17 mouse cellular contexts compared by ENCODE assay signal in the genomic region with DNA sequence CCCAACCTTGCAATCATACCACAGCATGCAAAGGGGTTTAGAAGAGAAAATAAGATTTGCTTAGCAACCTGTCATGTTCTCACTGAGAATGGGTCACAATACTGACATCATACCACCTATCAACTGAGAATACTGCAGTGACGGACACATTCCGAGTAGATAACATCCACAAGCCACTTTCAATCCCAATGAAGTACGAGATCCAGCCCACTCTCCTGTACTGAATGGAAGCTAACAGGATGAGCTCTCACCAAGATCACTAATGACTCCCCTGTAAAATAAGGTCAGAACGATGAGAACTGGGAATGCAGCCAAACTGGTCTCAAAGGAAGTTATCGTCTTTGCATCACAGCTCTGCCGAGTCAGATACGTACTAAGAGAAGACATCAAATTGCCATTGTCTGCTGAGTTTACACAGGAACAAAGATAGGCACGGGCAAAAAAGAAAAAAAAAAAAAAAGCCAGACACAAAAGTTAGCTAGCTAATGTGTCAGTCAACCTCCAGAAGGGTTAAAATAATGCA. TPM values are rescaled to one million over a fixed set of nuclear protein-coding genes. Genes with fewer than 3 reads are reported as not detected.
DNase-seq lines count a peak whose midpoint lies in the region; ATAC-seq lines count a peak whose summit lies in the region.
"Had no signal": no experiment of that assay in that cellular context is flagged by ENCODE, and none has a peak within 500 bp of the region (broad histone marks: within the 10 kb centered on the region; RNA-seq: fewer than 3 reads in every experiment).

No protein-coding gene starts in this region.

- no peak overlapping the region for H3K4me2 ChIP-seq in heart, embryonic 12.5 days
- no peak overlapping the region for H3K4me2 ChIP-seq in midbrain, embryonic 11.5 days
- no peak overlapping the region for H3K4me2 ChIP-seq in midbrain, embryonic 13.5 days (replicated peaks)
- H3K4me2 ChIP-seq: embryonic facial prominence, embryonic 15.5 days; limb, embryonic 15.5 days had no signal

- H3K4me1 ChIP-seq in heart, embryonic 12.5 days (replicated peaks): peaks cover 41% of the 10 kb centered on the region
- H3K4me1 ChIP-seq in midbrain, embryonic 11.5 days (ENCODE audit: control insufficient read depth, insufficient read depth, low read length): no peaks in the 10 kb centered on the region
- H3K4me1 ChIP-seq in midbrain, embryonic 13.5 days (replicated peaks): no peaks in the 10 kb centered on the region
- H3K4me1 ChIP-seq: embryonic facial prominence, embryonic 15.5 days; limb, embryonic 15.5 days had no signal

- 31% methylated on average over 8 of the region's 8 CpGs for WGBS in heart, embryonic 12.5 days
- WGBS in midbrain, embryonic 11.5 days: 84% methylated on average over 8 of the region's 8 CpGs
- 65% methylated on average over 8 of the region's 8 CpGs for WGBS in midbrain, embryonic 13.5 days

- DNase-seq in adrenal gland, postnatal 14 days: peak; percentile 39
- DNase-seq in adrenal gland, postnatal 25 days: no peak
- DNase-seq in heart, postnatal 10 days: no peak
- DNase-seq in midbrain, embryonic 11.5 days (ENCODE audit: low spot score, missing footprints): peak; percentile 65
- DNase-seq: gastrocnemius, postnatal 10 days; kidney, postnatal 36 days; layer of hippocampus, postnatal 36 days; lung, postnatal 10 days; spleen, adult 18-20 months; thymus, adult 2 months had no signal

- no peak overlapping the region for H3K9ac ChIP-seq in heart, embryonic 12.5 days
- no peak overlapping the region for H3K9ac ChIP-seq in midbrain, embryonic 11.5 days (ENCODE audit: low read length)
- no peak overlapping the region for H3K9ac ChIP-seq in midbrain, embryonic 13.5 days (replicated peaks)
- H3K9ac ChIP-seq: embryonic facial prominence, embryonic 15.5 days; limb, embryonic 15.5 days had no signal

- H3K4me3 ChIP-seq in heart, embryonic 12.5 days: no peak overlapping the region
- no peak overlapping the region for H3K4me3 ChIP-seq in midbrain, embryonic 11.5 days (ENCODE audit: low read depth, low read length)
- no peak overlapping the region for H3K4me3 ChIP-seq in midbrain, embryonic 13.5 days (replicated peaks)
- H3K4me3 ChIP-seq: embryonic facial prominence, embryonic 15.5 days; limb, embryonic 15.5 days had no signal

- intact Hi-C loops in heart, postnatal 10 days (cut with DNase I): no loop called here

- no peaks in the 10 kb centered on the region for H3K9me3 ChIP-seq in heart, embryonic 12.5 days (replicated peaks)
- H3K9me3 ChIP-seq in midbrain, embryonic 11.5 days (ENCODE audit: control insufficient read depth, low read length): no peaks in the 10 kb centered on the region
- no peaks in the 10 kb centered on the region for H3K9me3 ChIP-seq in midbrain, embryonic 13.5 days
- H3K9me3 ChIP-seq: embryonic facial prominence, embryonic 15.5 days; limb, embryonic 15.5 days had no signal

- peaks cover 13% of the 10 kb centered on the region; the same call in 1 of the 2 replicates for H3K36me3 ChIP-seq in heart, embryonic 12.5 days
- no peaks in the 10 kb centered on the region for H3K36me3 ChIP-seq in midbrain, embryonic 11.5 days (ENCODE audit: control insufficient read depth, insufficient read depth, low read length)
- peaks cover 42% of the 10 kb centered on the region for H3K36me3 ChIP-seq in midbrain, embryonic 13.5 days

- H3K27ac ChIP-seq in heart, embryonic 12.5 days (ENCODE audit: poor library complexity, severe bottlenecking): peak overlapping the region; percentile 40
- no peak overlapping the region for H3K27ac ChIP-seq in midbrain, embryonic 11.5 days (ENCODE audit: low read depth, low read length)
- no peak overlapping the region for H3K27ac ChIP-seq in midbrain, embryonic 13.5 days
- H3K27ac ChIP-seq: embryonic facial prominence, embryonic 15.5 days; limb, embryonic 15.5 days had no signal

- ATAC-seq in heart, embryonic 12.5 days (ENCODE audit: insufficient number of reproducible peaks, low FRiP score): no peak; the same call in 1 of the 2 replicates
- no peak for ATAC-seq in midbrain, embryonic 11.5 days (ENCODE audit: low FRiP score)
- ATAC-seq in midbrain, embryonic 13.5 days: no peak
- peak; percentile 82 for ATAC-seq in megakaryocyte-erythroid progenitor cell, adult 5-6 weeks (replicated peaks; ENCODE audit: low FRiP score, low TSS enrichment, poor library complexity, severe bottlenecking)
- ATAC-seq in erythroid progenitor cell, adult 5-6 weeks (replicated peaks; ENCODE audit: low FRiP score, poor library complexity, severe bottlenecking): no peak
- ATAC-seq: intestine, embryonic 16.5 days had no signal

- no peaks in the 10 kb centered on the region for H3K27me3 ChIP-seq in heart, embryonic 12.5 days (replicated peaks)
- no peaks in the 10 kb centered on the region for H3K27me3 ChIP-seq in midbrain, embryonic 11.5 days (ENCODE audit: control insufficient read depth, insufficient read depth, low read length)
- H3K27me3 ChIP-seq in midbrain, embryonic 13.5 days: no peaks in the 10 kb centered on the region
- H3K27me3 ChIP-seq: embryonic facial prominence, embryonic 15.5 days; limb, embryonic 15.5 days had no signal

RNA-seq across cellular contexts. Expression of a gene that starts 13.7 kb away (rescaled TPM):
- total RNA-seq in adrenal gland, postnatal 14 days (2021): 7.7 and 9.8 TPM in 2 replicates
- total RNA-seq in adrenal gland, postnatal 25 days (2021): 5.8 and 10.7 TPM in 2 replicates
- polyA plus RNA-seq in heart, embryonic 12.5 days (2016; fragmentation: Nextera tagmentation; extraction: Ambion mirVana): 191 and 206 TPM in 2 replicates
- total RNA-seq in heart, postnatal 10 days (2021): 100 to 1,000 TPM; 185 to 219 TPM
- polyA plus RNA-seq in midbrain, embryonic 11.5 days (2014; fragmentation: Nextera tagmentation; extraction: Ambion mirVana): 2.5 and 4.4 TPM in 2 replicates
- 5.4 and 6.4 TPM in 2 replicates for polyA plus RNA-seq in midbrain, embryonic 13.5 days (2015; fragmentation: Nextera tagmentation; extraction: Ambion mirVana)
- total RNA-seq in megakaryocyte-erythroid progenitor cell, adult 5-6 weeks (2014; fragmentation: Nextera tagmentation): 0.48 and 3.9 TPM in 2 replicates
- total RNA-seq in megakaryocyte-erythroid progenitor cell, adult 5-6 weeks (2017): 0.47 and 0.88 TPM in 2 replicates
- 2.2 and 2.9 TPM in 2 replicates for total RNA-seq in erythroid progenitor cell, adult 5-6 weeks (2015; ENCODE audit: low replicate concordance)
- 0.45 and 4.2 TPM in 2 replicates for total RNA-seq in erythroid progenitor cell, adult 5-6 weeks (2017; ENCODE audit: low replicate concordance)

Comparison
In these comparisons a context has a peak if more than half of its experiments do, and no peak if none do; other contexts are left out.
1. DNase-seq: peak in adrenal gland, postnatal 14 days (single experiment) and midbrain, embryonic 11.5 days (single experiment); none in adrenal gland, postnatal 25 days (single experiment) and heart, postnatal 10 days (0 of 2).
2. RNA of a gene that starts 13.7 kb away (total RNA-seq): 185 to 219 TPM in heart, postnatal 10 days; 5.8 to 10.7 TPM in adrenal gland, postnatal 25 days, 7.7 to 9.8 TPM in adrenal gland, postnatal 14 days, 0.45 to 4.2 TPM in erythroid progenitor cell, adult 5-6 weeks and 0.47 to 3.9 TPM in megakaryocyte-erythroid progenitor cell, adult 5-6 weeks; every median in the first group is over 10 times any median in the second.